Mouse (Mus musculus) B cell, adult 2 months (primary cell): ENCODE measurements around the gene Bcap29.

Source experiments
- DNase-seq, 2 experiments: peaks; one replicate each; pipeline ENCODE4 v3.0.0; 2022

Bcap29 gene

GRCm38 (mm10) chr12:31578691-31579476 is 55.6 kb downstream of the Bcap29 start:
- no peak for DNase-seq

GRCm38 (mm10) chr12:31574506-31574905 is 60.0 kb downstream of the Bcap29 start:
- DNase-seq = no peak

- no peak for DNase-seq
Measured at GRCm38 (mm10) chr12:31569784-31570183, 64.7 kb downstream of the Bcap29 start.

GRCm38 (mm10) chr12:31568661-31569060 is 65.8 kb downstream of the Bcap29 start:
- no peak for DNase-seq

- peak; percentile 19 to 22 for DNase-seq
Measured at GRCm38 (mm10) chr12:31567535-31567934, 66.9 kb downstream of the Bcap29 start.

GRCm38 (mm10) chr12:31560712-31561111 is 73.7 kb downstream of the Bcap29 start:
- no peak for DNase-seq

- no peak for DNase-seq
Measured at GRCm38 (mm10) chr12:31560002-31560401, 74.5 kb downstream of the Bcap29 start.

- no peak for DNase-seq
Measured at GRCm38 (mm10) chr12:31554371-31554770, 80.1 kb downstream of the Bcap29 start.

GRCm38 (mm10) chr12:31551252-31551651 is 83.2 kb downstream of the Bcap29 start:
- no peak for DNase-seq

- DNase-seq = no peak
Measured at GRCm38 (mm10) chr12:31546061-31546460, 88.4 kb downstream of the Bcap29 start.

GRCm38 (mm10) chr12:31545219-31545618 is 89.2 kb downstream of the Bcap29 start:
- no peak for DNase-seq

GRCm38 (mm10) chr12:31541541-31541940 is 92.9 kb downstream of the Bcap29 start:
- DNase-seq = no peak
